Mouse (Mus musculus) kidney, embryonic 15.5 days (tissue): Measurements from ENCODE around the gene Pros1. TPM values are rescaled to one million over a fixed set of nuclear protein-coding genes. Genes with fewer than 3 reads are reported as not detected.

Experiments
- ATAC-seq: fragments of 200-750 bp; cut with Nextera tagmentation; replicated peaks from 2 replicates; pipeline ENCODE4 v1.8.0; 2017; ENCODE audit warnings: moderate TSS enrichment; ENCODE audit not compliant: low FRiP score
- H3K27ac ChIP-seq: fragments of 300-500 bp; sonication (generic); 2 replicates; pipeline ENCODE4 v1.5.1; 2015; ENCODE audit warnings: mild to moderate bottlenecking, inconsistent platforms
- H3K27me3 ChIP-seq: fragments of 300-500 bp; sonication (generic); 2 replicates; pipeline ENCODE4 v1.6.1; 2015; ENCODE audit warnings: inconsistent platforms
- H3K36me3 ChIP-seq: fragments of 300-500 bp; sonication (generic); 2 replicates; pipeline ENCODE4 v1.6.1; 2015; ENCODE audit warnings: inconsistent platforms
- H3K4me1 ChIP-seq: fragments of 300-500 bp; sonication (generic); 2 replicates; pipeline ENCODE4 v1.6.1; 2015; ENCODE audit warnings: inconsistent platforms
- H3K4me2 ChIP-seq: fragments of 300-500 bp; sonication (generic); 2 replicates; pipeline ENCODE4 v1.6.1; 2015; ENCODE audit warnings: moderate library complexity, mild to moderate bottlenecking, inconsistent platforms
- H3K4me3 ChIP-seq: fragments of 300-500 bp; sonication (generic); replicated peaks from 2 replicates; pipeline ENCODE4 v1.5.1; 2015; ENCODE audit warnings: mild to moderate bottlenecking, inconsistent platforms
- H3K9ac ChIP-seq: fragments of 300-500 bp; sonication (generic); 2 replicates; pipeline ENCODE4 v1.6.1; 2015; ENCODE audit warnings: mild to moderate bottlenecking, inconsistent platforms
- H3K9me3 ChIP-seq: fragments of 300-500 bp; sonication (generic); replicated peaks from 2 replicates; pipeline ENCODE4 v1.6.1; 2016; ENCODE audit warnings: inconsistent platforms
- WGBS: fragments of 180-500 bp; shearing (Covaris S2); methylation state at CpG from one replicate; pipeline ENCODE4 v1.1.7; 2015; ENCODE audit warnings: mixed read lengths; 5-methylcytosine and 5-hydroxymethylcytosine counted together
- polyA plus RNA-seq: library from polyadenylated mRNA; unstranded; fragments of >200 nt; fragmentation: Nextera tagmentation; extraction: Ambion mirVana; gene quantifications from 2 replicates; pipeline ENCODE4 v1.2.1, GENCODE M21; 2015

The Pros1 gene
- polyA plus RNA-seq, 1 experiment from 2014 or later, result 32.4 TPM

DNA sequence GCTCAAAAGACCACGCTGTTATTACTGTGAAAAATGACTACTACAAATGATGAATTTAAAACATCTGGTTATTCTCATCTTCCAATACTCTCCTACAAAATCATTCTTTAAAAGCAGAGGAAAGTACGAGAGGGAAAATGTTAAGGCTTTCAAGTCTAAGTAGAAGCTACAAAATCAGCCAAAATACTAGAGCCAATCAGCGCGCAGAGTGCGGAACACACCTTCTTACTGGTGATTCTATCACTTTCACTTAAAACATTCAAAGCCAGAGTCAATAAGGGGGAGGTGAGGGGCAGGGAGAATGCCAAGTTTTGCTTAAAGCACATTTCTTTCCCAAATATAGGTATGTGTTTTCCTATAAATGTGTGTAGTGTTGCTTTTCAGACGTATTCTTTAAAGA, 8.8 kb upstream of the Pros1 start:
- Histone ChIP-seq H3K27ac (no peak overlapping the region), H3K4me3 (no peak overlapping the region), H3K9ac (no peak overlapping the region), H3K27me3 (no peaks in the 10 kb centered on the region), H3K4me2 (peak overlapping the region; percentile 75; the same call in 1 of the 2 replicates), H3K36me3 (no peaks in the 10 kb centered on the region), H3K9me3 (no peaks in the 10 kb centered on the region), H3K4me1 (peaks cover 12% of the 10 kb centered on the region)
- WGBS, result 81% methylated on average over 6 of the region's 6 CpGs
- no peak for ATAC-seq

DNA sequence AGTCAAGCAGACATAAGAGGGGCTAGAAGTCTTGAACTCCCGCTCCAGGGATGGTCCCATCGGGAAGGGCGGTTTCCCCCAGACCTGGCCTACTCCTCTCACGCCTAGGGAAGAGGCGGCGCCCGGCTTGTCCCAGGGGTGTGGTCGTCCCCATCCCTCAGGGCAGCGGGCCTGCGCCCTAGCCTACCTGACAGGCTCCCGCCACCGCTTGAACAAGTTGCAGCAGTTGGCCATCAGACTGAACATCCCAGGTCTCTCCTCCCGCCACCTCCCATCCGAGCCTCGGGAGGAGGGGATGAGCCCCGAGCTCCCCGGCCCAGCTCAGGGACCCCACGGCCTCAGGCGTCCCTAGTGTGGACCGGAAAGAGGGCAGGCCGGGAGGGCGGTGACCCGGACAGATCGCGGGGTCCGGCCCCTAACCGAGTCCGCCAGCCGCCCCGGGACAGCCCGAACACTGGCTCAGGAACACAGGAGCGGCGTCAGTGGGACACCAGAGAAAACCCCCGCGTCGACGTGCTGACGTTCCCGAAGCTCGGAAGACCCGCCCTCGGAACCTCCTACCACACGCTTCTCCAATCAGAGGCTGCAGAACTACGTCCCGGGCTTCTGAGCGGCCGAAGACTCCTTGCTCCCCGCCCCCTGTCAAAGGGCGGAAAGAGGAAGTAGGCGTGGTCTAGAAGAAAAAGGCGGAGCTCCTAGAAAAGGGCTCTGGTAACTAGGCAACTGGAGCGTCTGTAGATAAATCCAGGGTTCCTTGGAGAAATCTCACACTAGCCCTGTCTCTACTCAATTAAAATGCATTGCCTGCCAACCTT, 7.4 kb upstream of the Pros1 start, which contains the start of gene Arl13b:
TSS of gene Arl13b (minus strand) at position 543 of the 815 bp plus-strand sequence.
- Histone ChIP-seq H3K4me1 (peaks cover 12% of the 10 kb centered on the region), H3K27ac (peak within 1 kb of the TSS; percentile 81), H3K4me2 (peak within 1 kb of the TSS; percentile 75), H3K4me3 (peak within 1 kb of the TSS; percentile 85), H3K27me3 (no peaks in the 10 kb centered on the region), H3K36me3 (no peaks in the 10 kb centered on the region), H3K9me3 (no peaks in the 10 kb centered on the region), H3K9ac (peak within 1 kb of the TSS; percentile 77)
- ATAC-seq, result peak; percentile 100
- under 1% methylated on average over 52 of the region's 52 CpGs for WGBS

DNA sequence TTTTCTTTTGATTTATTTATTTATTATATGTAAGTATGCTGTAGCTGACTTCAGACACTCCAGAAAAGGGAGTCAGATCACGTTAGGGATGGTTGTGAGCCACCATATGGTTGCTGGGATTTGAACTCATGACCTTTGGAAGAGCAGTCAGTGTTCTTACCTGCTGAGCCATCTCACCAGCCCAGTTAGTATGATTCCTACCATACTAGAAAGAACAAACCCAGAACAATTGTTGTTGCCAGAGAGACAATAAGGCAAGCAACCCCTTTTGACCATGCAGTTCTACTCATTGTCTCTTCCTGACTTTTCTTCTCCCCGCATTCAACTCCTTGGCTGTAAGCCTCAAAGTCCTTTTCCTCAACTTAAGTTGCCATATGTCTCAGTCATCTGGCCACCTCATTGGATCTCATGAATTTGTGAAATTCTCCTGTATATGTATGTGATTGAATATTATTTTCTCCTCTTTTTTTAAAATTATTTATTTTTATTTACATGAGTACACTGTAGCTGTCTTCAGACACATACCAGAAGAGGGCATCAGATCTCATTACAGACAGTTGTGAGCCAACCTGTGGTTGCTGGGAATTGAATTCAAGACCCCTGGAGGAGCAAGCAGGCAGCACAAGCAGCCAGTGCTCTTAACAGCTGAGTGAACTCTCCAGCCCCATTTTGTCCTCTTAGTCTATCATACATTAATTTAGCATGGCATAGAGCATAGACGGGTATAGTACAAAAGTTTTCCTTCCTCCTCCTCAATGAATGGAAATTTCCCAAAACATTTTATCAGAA, 1.4 kb upstream of the Pros1 start:
- H3K9ac ChIP-seq, result no peak overlapping the region
- H3K4me3 ChIP-seq, result no peak overlapping the region
- 87% methylated on average over 3 of the region's 3 CpGs for WGBS
- H3K27ac ChIP-seq, result no peak overlapping the region
- no peak overlapping the region for H3K4me2 ChIP-seq
- H3K36me3 ChIP-seq, result no peaks in the 10 kb centered on the region
- H3K4me1 ChIP-seq, result peaks cover 8% of the 10 kb centered on the region; the same call in 1 of the 2 replicates
- ATAC-seq, result no peak
- H3K9me3 ChIP-seq, result no peaks in the 10 kb centered on the region
- no peaks in the 10 kb centered on the region for H3K27me3 ChIP-seq

DNA sequence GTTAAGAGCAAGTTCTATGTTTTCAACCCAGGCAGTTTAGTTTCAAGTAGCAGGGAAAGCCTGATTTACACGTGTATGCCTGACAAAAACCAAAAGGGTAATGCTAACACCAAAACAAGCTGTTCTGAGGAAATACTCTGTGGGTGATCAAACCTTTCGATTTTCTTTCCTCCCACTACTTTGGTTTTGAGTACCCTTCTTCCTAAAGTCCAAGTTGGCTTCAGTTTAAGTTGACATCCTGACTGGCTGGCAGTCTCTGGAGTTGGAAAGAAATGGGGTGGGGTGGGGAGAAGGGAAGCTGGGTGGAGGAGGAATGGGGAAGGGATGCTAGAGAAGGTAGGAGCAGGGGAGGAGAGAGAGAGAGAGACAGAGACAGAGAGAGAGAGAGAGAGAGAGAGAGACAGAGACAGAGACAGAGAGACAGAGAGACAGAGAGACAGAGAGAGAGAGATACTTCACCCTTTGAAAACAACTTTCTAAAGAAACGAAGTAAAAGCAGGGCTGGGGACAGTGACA, 438 bp upstream of the Pros1 start:
- Histone ChIP-seq H3K27ac (0 out of 2 replicates have a peak overlapping the region, but pooled peaks have one; percentile 80), H3K9ac (peak overlapping the region; percentile 75), H3K36me3 (no peaks in the 10 kb centered on the region), H3K4me1 (peaks cover 8% of the 10 kb centered on the region; the same call in 1 of the 2 replicates), H3K4me2 (peak overlapping the region; percentile 89), H3K27me3 (no peaks in the 10 kb centered on the region), H3K9me3 (no peaks in the 10 kb centered on the region), H3K4me3 (peak overlapping the region; percentile 66)
- 20% methylated on average over 3 of the region's 3 CpGs for WGBS
- ATAC-seq, result peak; percentile 55

DNA sequence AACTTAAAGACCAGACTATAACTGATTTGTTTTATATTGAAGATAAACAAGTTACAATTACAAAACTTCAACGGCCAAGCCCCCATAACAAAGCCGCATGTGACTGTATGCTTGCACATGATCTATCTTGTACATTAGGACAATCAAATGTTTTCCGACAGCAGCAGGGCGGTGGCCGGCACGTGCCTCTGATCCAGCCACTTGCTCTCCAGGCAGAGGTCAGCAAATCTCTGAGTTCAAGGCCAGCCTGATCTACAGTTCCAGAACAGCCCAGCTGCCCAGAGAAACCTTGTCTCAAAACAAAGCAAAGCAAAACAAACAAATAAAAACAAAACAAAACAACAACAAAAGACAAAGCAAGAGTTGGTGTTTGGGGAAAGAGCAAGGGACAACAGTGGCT, 1.3 kb downstream of the Pros1 start:
- Histone ChIP-seq H3K27ac (no peak overlapping the region), H3K4me3 (no peak overlapping the region), H3K9ac (no peak overlapping the region), H3K36me3 (no peaks in the 10 kb centered on the region), H3K4me1 (peaks cover 8% of the 10 kb centered on the region; the same call in 1 of the 2 replicates), H3K4me2 (0 out of 2 replicates have a peak overlapping the region, but pooled peaks have one; percentile 9), H3K9me3 (no peaks in the 10 kb centered on the region), H3K27me3 (no peaks in the 10 kb centered on the region)
- WGBS, result 70% methylated on average over 6 of the region's 6 CpGs
- no peak for ATAC-seq

DNA sequence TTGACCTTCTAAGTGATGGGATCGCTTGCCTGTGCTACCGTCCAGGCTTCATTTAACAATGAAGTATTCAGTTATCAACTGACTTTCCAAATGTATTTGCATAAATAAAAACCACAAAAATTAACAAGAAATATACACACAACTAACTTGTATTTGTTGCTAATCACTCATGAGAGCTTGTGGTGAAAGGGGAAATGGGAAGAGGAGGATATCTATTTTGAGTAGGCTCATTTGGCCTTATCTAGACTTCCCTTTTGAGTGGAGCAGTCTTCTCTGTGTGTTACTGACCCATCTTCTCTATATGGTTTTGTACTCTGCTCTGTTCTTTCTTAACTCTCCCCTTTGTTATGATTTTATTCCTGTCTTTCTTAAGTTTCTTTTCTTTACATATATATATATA, 2.2 kb downstream of the Pros1 start:
- ATAC-seq, result no peak

DNA sequence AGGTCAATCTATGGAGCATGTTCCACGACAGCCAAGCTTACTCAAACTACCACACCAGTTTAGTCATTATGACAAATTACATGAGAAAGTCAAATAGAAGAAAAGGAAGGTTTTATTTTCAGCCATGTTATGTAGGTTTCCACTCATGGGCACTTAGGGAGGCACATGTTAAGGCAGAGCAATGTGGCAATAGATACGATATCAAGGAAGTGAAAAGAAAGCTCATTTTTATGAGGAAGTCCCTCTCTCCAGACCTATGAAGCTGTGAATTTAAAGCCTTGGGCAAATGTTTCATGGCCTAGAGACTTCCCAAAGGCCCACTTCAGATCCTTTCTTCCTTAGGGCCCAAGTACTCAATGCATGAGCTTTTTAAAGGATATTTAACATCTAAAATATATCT, 3.4 kb downstream of the Pros1 start:
- Histone ChIP-seq H3K9me3 (no peaks in the 10 kb centered on the region), H3K27me3 (no peaks in the 10 kb centered on the region), H3K4me1 (peaks cover 8% of the 10 kb centered on the region; the same call in 1 of the 2 replicates), H3K27ac (no peak overlapping the region), H3K9ac (no peak overlapping the region), H3K4me2 (no peak overlapping the region), H3K4me3 (no peak overlapping the region), H3K36me3 (no peaks in the 10 kb centered on the region)
- ATAC-seq, result no peak
- WGBS, result 94% methylated on average over 2 of the region's 2 CpGs

More for the DNA sequence above, 2.2 kb downstream of the Pros1 start:
- H3K27ac ChIP-seq, result no peak overlapping the region
- H3K9me3 ChIP-seq, result no peaks in the 10 kb centered on the region
- no peaks in the 10 kb centered on the region for H3K27me3 ChIP-seq
- H3K4me1 ChIP-seq, result peaks cover 8% of the 10 kb centered on the region; the same call in 1 of the 2 replicates
- H3K4me3 ChIP-seq, result no peak overlapping the region
- no peak overlapping the region for H3K9ac ChIP-seq
- H3K36me3 ChIP-seq, result no peaks in the 10 kb centered on the region
- 87% methylated on average over 2 of the region's 2 CpGs for WGBS
- H3K4me2 ChIP-seq, result no peak overlapping the region

DNA sequence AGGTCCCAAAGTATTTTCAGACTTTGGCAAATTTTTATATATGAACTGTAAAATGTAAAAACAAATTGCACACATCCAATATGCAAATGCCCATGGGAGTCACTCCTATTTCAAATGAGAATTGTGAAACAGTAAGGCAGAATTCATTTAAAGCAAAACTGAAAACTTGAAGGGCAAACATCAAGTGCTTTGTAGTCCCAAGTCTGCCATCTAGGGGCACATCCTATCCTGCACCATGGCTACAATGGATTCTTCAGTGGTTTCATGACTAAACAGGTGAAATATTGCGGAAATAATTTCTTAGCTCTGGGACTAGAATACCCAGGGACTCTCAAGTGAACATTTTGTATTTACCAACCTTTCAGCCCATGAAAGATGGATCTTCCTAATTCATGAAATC, 3.9 kb downstream of the Pros1 start:
- WGBS, result 89% methylated on average over 1 of the region's 1 CpGs
- Histone ChIP-seq H3K4me1 (peaks cover 8% of the 10 kb centered on the region; the same call in 1 of the 2 replicates), H3K4me3 (no peak overlapping the region), H3K36me3 (no peaks in the 10 kb centered on the region), H3K9me3 (no peaks in the 10 kb centered on the region), H3K9ac (no peak overlapping the region), H3K27me3 (no peaks in the 10 kb centered on the region), H3K27ac (no peak overlapping the region), H3K4me2 (no peak overlapping the region)
- no peak for ATAC-seq

DNA sequence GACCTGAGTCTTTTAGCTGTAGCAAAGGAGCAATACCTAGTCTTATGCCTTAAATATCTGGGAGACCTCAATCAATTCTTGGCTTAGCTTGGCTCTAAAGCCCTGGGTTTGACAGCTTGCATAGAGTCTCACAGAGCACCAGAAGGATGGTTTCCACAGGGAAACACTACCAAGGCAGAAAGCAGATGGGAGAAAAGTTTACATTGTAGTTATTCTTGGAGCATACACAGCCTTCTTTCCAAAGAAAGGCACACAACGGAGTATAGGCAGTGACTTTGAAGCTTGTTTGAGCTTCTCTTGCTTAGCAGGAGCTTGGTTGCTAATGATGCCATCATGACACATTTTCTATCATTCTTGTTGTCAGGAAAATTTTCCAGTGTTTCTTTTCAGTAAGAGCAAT, 6.0 kb downstream of the Pros1 start:
- H3K9me3 ChIP-seq, result no peaks in the 10 kb centered on the region
- H3K4me3 ChIP-seq, result no peak overlapping the region
- no peaks in the 10 kb centered on the region for H3K36me3 ChIP-seq
- no peaks in the 10 kb centered on the region for H3K27me3 ChIP-seq
- H3K4me1 ChIP-seq, result peaks cover 4% of the 10 kb centered on the region; the same call in 1 of the 2 replicates
- no peak overlapping the region for H3K27ac ChIP-seq
- 77% methylated on average over 1 of the region's 1 CpGs for WGBS
- no peak for ATAC-seq
- H3K4me2 ChIP-seq, result no peak overlapping the region
- no peak overlapping the region for H3K9ac ChIP-seq

DNA sequence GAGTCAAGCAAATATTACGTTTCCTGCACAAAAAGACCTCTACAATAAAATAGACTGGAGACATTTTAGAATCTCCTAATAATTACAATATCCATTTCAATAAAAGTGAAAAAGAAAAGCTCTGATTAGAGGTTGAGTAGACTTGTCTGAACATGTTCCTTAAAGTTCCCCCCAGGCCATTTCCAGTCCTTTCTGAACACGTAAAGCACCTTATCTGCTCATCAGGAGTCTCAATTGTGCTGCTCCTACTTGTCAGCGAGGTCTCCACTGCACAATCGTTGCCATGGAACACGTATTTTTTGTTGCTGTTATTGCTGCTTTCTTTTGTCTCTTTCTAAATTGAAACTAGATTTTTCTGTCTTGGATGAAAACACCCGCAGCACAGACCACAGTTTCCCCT, 7.3 kb downstream of the Pros1 start:
- H3K9me3 ChIP-seq, result no peaks in the 10 kb centered on the region

GRCm38 (mm10) chr16:62872688-62873117, 18.6 kb downstream of the Pros1 start:
- H3K27me3 ChIP-seq, result no peaks in the 10 kb centered on the region
- H3K36me3 ChIP-seq, result no peaks in the 10 kb centered on the region
- peak overlapping the region; percentile 54; the same call in 1 of the 2 replicates for H3K27ac ChIP-seq
- ATAC-seq, result peak; percentile 83
- H3K9me3 ChIP-seq, result no peaks in the 10 kb centered on the region
- WGBS, result 19% methylated on average over 5 of the region's 5 CpGs
- no peak overlapping the region for H3K9ac ChIP-seq
- no peak overlapping the region for H3K4me2 ChIP-seq
- H3K4me1 ChIP-seq, result peaks cover 16% of the 10 kb centered on the region
- H3K4me3 ChIP-seq, result no peak overlapping the region

More for the DNA sequence above, 7.3 kb downstream of the Pros1 start:
- no peaks in the 10 kb centered on the region for H3K27me3 ChIP-seq
- no peak overlapping the region for H3K9ac ChIP-seq
- WGBS, result 73% methylated on average over 6 of the region's 6 CpGs
- H3K27ac ChIP-seq, result no peak overlapping the region
- no peaks in the 10 kb centered on the region for H3K36me3 ChIP-seq
- ATAC-seq, result no peak
- H3K4me1 ChIP-seq, result no peaks in the 10 kb centered on the region
- no peak overlapping the region for H3K4me2 ChIP-seq
- no peak overlapping the region for H3K4me3 ChIP-seq

DNA sequence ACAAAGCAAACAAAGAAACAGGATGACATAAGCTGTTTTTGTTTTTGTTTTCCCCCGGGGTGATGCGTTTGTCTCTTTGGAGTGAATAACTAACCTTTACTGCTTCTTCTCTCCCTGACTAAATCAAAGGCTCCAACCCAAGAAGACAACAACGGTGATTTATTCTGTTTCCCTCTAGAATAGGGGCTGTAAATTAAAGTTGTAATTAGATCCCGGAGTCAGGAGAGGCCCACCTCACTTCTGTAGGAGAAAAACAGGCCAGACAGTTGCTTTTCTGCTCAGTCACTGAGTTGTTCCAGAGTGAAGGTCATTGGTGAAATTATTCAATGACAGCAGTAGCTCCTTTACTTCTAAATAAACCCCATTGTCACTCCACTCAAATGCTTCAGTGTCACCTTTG, 19.1 kb downstream of the Pros1 start:
- 7% methylated on average over 4 of the region's 4 CpGs for WGBS
- Histone ChIP-seq H3K4me2 (no peak overlapping the region), H3K9ac (no peak overlapping the region), H3K4me3 (no peak overlapping the region), H3K4me1 (peaks cover 16% of the 10 kb centered on the region), H3K27ac (peak overlapping the region; percentile 54; the same call in 1 of the 2 replicates), H3K9me3 (no peaks in the 10 kb centered on the region), H3K36me3 (no peaks in the 10 kb centered on the region), H3K27me3 (no peaks in the 10 kb centered on the region)
- peak; percentile 89 for ATAC-seq
